Mouse (Mus musculus) lung, embryonic 16.5 days (tissue): ENCODE measurements around the gene Gm21988. TPM values are rescaled to one million over a fixed set of nuclear protein-coding genes. Genes with fewer than 3 reads are reported as not detected.

Experiments used
- ATAC-seq: fragments of 200-750 bp; cut with Nextera tagmentation; 2 replicates; pipeline ENCODE4 v1.8.0; 2017; ENCODE audit warnings: low read depth, mild to moderate bottlenecking, moderate library complexity
- H3K27ac ChIP-seq: fragments of 300-500 bp; sonication (generic); 2 replicates; pipeline ENCODE4 v1.5.1; 2014; ENCODE audit warnings: mild to moderate bottlenecking, control low read depth, low read length
- H3K27me3 ChIP-seq: fragments of 300-500 bp; sonication (generic); 2 replicates; pipeline ENCODE4 v1.6.1; 2014; ENCODE audit warnings: low read depth, low read length, mixed read lengths; ENCODE audit not compliant: control insufficient read depth, insufficient read depth
- H3K36me3 ChIP-seq: fragments of 300-500 bp; sonication (generic); 2 replicates; pipeline ENCODE4 v1.6.1; 2014; ENCODE audit warnings: low read length; ENCODE audit not compliant: control insufficient read depth, insufficient read depth
- H3K4me1 ChIP-seq: fragments of 300-500 bp; sonication (generic); replicated peaks from 2 replicates; pipeline ENCODE4 v1.6.1; 2014; ENCODE audit warnings: low read length, mixed read lengths; ENCODE audit not compliant: control insufficient read depth, insufficient read depth
- H3K4me2 ChIP-seq: fragments of 300-500 bp; sonication (generic); 2 replicates; pipeline ENCODE4 v1.6.1; 2014; ENCODE audit warnings: low read depth, low read length, control low read depth
- H3K4me3 ChIP-seq: fragments of 300-500 bp; sonication (generic); 2 replicates; pipeline ENCODE4 v1.5.1; 2014; ENCODE audit warnings: mild to moderate bottlenecking, low read length, control low read depth
- H3K9ac ChIP-seq: fragments of 300-500 bp; sonication (generic); 2 replicates; pipeline ENCODE4 v1.6.1; 2014; ENCODE audit warnings: low read length, control low read depth
- H3K9me3 ChIP-seq: fragments of 300-500 bp; sonication (generic); 2 replicates; pipeline ENCODE4 v1.6.1; 2016; ENCODE audit warnings: low read length; ENCODE audit not compliant: control insufficient read depth
- WGBS: fragments of 180-500 bp; shearing (Covaris S2); extraction: QIAGEN DNeasy Blood & Tissue Kit; methylation state at CpG from one replicate; pipeline ENCODE4 v1.1.7; 2014; 5-methylcytosine and 5-hydroxymethylcytosine counted together
- polyA plus RNA-seq: library from polyadenylated mRNA; unstranded; fragments of >200 nt; fragmentation: Nextera tagmentation; extraction: Ambion mirVana; gene quantifications from 2 replicates; pipeline ENCODE4 v1.2.1, GENCODE M21; 2015

The Gm21988 gene
- 10.3 and 10.7 TPM in 2 replicates for polyA plus RNA-seq

- Histone ChIP-seq H3K27me3 (no peaks in the 10 kb centered on the region), H3K4me1 (peaks cover 20% of the 10 kb centered on the region), H3K9ac (peak within 1 kb of the TSS; percentile 98), H3K4me3 (peak within 1 kb of the TSS; percentile 100), H3K4me2 (peak within 1 kb of the TSS; percentile 91), H3K9me3 (no peaks in the 10 kb centered on the region), H3K27ac (peak within 1 kb of the TSS; percentile 89), H3K36me3 (peaks cover 11% of the 10 kb centered on the region)
- under 1% methylated on average over 28 of the region's 35 CpGs for WGBS
- ATAC-seq = peak; percentile 39
Observed at GRCm38 (mm10) chr11:70239541-70240279, at the start of gene Gm21988, which contains the start of gene Rnasek. Gene Gm21988, minus strand, starts transcription at chr11:70239830. Gene Rnasek, minus strand, starts transcription at chr11:70239842.

DNA sequence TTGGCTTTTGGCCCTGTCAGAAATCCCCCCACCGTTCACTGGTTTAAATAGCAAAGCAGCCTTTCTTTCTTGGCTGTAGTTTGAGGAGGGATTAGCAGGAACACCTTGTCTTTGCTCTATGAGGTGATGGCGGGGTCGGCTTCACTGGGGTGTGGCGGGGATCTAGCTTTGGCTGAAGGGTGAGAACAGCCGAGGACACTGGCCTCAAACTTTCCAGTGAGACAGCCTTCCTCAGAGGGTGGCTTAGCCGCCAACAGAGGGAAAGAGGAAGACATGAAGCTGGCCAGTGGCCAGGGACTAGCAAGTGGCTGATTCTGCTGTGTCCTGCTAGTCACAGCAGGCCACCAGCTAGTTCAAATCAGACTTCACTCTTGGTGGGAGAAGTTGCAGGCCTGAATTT, 49.6 kb upstream of the Gm21988 start:
- no peak overlapping the region for H3K4me2 ChIP-seq
- ATAC-seq = no peak
- no peak overlapping the region for H3K9ac ChIP-seq
- peak overlapping the region; percentile 18; the same call in 1 of the 2 replicates for H3K27ac ChIP-seq
- peaks cover 4% of the 10 kb centered on the region for H3K4me1 ChIP-seq
- no peaks in the 10 kb centered on the region for H3K36me3 ChIP-seq
- H3K9me3 ChIP-seq = no peaks in the 10 kb centered on the region
- WGBS = 30% methylated on average over 6 of the region's 6 CpGs
- H3K27me3 ChIP-seq = no peaks in the 10 kb centered on the region
- no peak overlapping the region for H3K4me3 ChIP-seq

GRCm38 (mm10) chr11:70288102-70288501, 48.5 kb upstream of the Gm21988 start:
- ATAC-seq = no peak
- H3K4me1 ChIP-seq = peaks cover 4% of the 10 kb centered on the region
- H3K27ac ChIP-seq = no peak overlapping the region
- no peaks in the 10 kb centered on the region for H3K27me3 ChIP-seq
- H3K4me3 ChIP-seq = no peak overlapping the region
- no peaks in the 10 kb centered on the region for H3K36me3 ChIP-seq
- WGBS = 71% methylated on average over 10 of the region's 10 CpGs
- H3K9ac ChIP-seq = no peak overlapping the region
- no peak overlapping the region for H3K4me2 ChIP-seq
- no peaks in the 10 kb centered on the region for H3K9me3 ChIP-seq

- no peak overlapping the region for H3K4me3 ChIP-seq
- no peaks in the 10 kb centered on the region for H3K27me3 ChIP-seq
- no peak overlapping the region for H3K4me2 ChIP-seq
- no peak for ATAC-seq
- WGBS = 50% methylated on average over 5 of the region's 5 CpGs
- H3K27ac ChIP-seq = no peak overlapping the region
- peaks cover 4% of the 10 kb centered on the region for H3K4me1 ChIP-seq
- no peak overlapping the region for H3K9ac ChIP-seq
- H3K9me3 ChIP-seq = no peaks in the 10 kb centered on the region
- no peaks in the 10 kb centered on the region for H3K36me3 ChIP-seq
Observed at GRCm38 (mm10) chr11:70285686-70286085, 46.1 kb upstream of the Gm21988 start.

- 50% methylated on average over 3 of the region's 3 CpGs for WGBS
- no peaks in the 10 kb centered on the region for H3K9me3 ChIP-seq
- H3K27ac ChIP-seq = no peak overlapping the region
- H3K36me3 ChIP-seq = no peaks in the 10 kb centered on the region
- H3K27me3 ChIP-seq = no peaks in the 10 kb centered on the region
- H3K9ac ChIP-seq = no peak overlapping the region
- H3K4me1 ChIP-seq = peaks cover 9% of the 10 kb centered on the region
- no peak overlapping the region for H3K4me3 ChIP-seq
- no peak overlapping the region for H3K4me2 ChIP-seq
- ATAC-seq = no peak
Observed at GRCm38 (mm10) chr11:70284757-70285156, 45.1 kb upstream of the Gm21988 start.

GRCm38 (mm10) chr11:70283666-70284065, 44.0 kb upstream of the Gm21988 start:
- 58% methylated on average over 4 of the region's 4 CpGs for WGBS
- Histone ChIP-seq H3K36me3 (no peaks in the 10 kb centered on the region), H3K27ac (no peak overlapping the region), H3K9ac (no peak overlapping the region), H3K9me3 (no peaks in the 10 kb centered on the region), H3K4me1 (peaks cover 5% of the 10 kb centered on the region), H3K4me2 (no peak overlapping the region), H3K4me3 (no peak overlapping the region), H3K27me3 (no peaks in the 10 kb centered on the region)
- no peak for ATAC-seq

- peak overlapping the region; percentile 73 for H3K27ac ChIP-seq
- no peak overlapping the region for H3K9ac ChIP-seq
- no peaks in the 10 kb centered on the region for H3K9me3 ChIP-seq
- H3K4me2 ChIP-seq = no peak overlapping the region
- H3K4me3 ChIP-seq = no peak overlapping the region
- peak; percentile 90 for ATAC-seq
- H3K27me3 ChIP-seq = no peaks in the 10 kb centered on the region
- peaks cover 5% of the 10 kb centered on the region for H3K4me1 ChIP-seq
- no peaks in the 10 kb centered on the region for H3K36me3 ChIP-seq
- 31% methylated on average over 3 of the region's 3 CpGs for WGBS
Observed at GRCm38 (mm10) chr11:70280441-70280840, 40.8 kb upstream of the Gm21988 start.

- H3K4me1 ChIP-seq = peaks cover 5% of the 10 kb centered on the region
- WGBS = 81% methylated on average over 3 of the region's 3 CpGs
Observed at GRCm38 (mm10) chr11:70278961-70279360, 39.3 kb upstream of the Gm21988 start.

GRCm38 (mm10) chr11:70271641-70272040, 32.0 kb upstream of the Gm21988 start:
- 62% methylated on average over 7 of the region's 7 CpGs for WGBS
- Histone ChIP-seq H3K4me3 (no peak overlapping the region), H3K9ac (no peak overlapping the region), H3K4me1 (no peaks in the 10 kb centered on the region), H3K36me3 (no peaks in the 10 kb centered on the region), H3K9me3 (no peaks in the 10 kb centered on the region), H3K4me2 (no peak overlapping the region), H3K27ac (no peak overlapping the region), H3K27me3 (no peaks in the 10 kb centered on the region)
- no peak for ATAC-seq

More at GRCm38 (mm10) chr11:70278961-70279360, 39.3 kb upstream of the Gm21988 start:
- Histone ChIP-seq H3K36me3 (no peaks in the 10 kb centered on the region), H3K4me3 (no peak overlapping the region), H3K27ac (no peak overlapping the region), H3K9ac (no peak overlapping the region), H3K9me3 (no peaks in the 10 kb centered on the region), H3K27me3 (no peaks in the 10 kb centered on the region), H3K4me2 (no peak overlapping the region)
- ATAC-seq = no peak
